Mouse (Mus musculus) heart, embryonic 11.5 days (tissue): ENCODE data around the gene Stard5. TPM values are rescaled to one million over a fixed set of nuclear protein-coding genes. Genes with fewer than 3 reads are reported as not detected.

ENCODE experiments used
- ATAC-seq: fragments of 200-750 bp; cut with Nextera tagmentation; replicated peaks from 2 replicates; pipeline ENCODE4 v1.8.0; 2017; ENCODE audit warnings: moderate library complexity; ENCODE audit not compliant: insufficient number of reproducible peaks, low FRiP score, low TSS enrichment
- H3K27ac ChIP-seq: fragments of 300-500 bp; sonication (generic); 2 replicates; pipeline ENCODE4 v1.5.1; 2014; ENCODE audit warnings: mild to moderate bottlenecking, low read depth, low read length
- H3K27me3 ChIP-seq: fragments of 300-500 bp; sonication (generic); 2 replicates; pipeline ENCODE4 v1.6.1; 2014; ENCODE audit warnings: mild to moderate bottlenecking, low read length, mixed read lengths; ENCODE audit not compliant: control insufficient read depth, insufficient read depth
- H3K36me3 ChIP-seq: fragments of 300-500 bp; sonication (generic); 2 replicates; pipeline ENCODE4 v1.6.1; 2014; ENCODE audit warnings: mild to moderate bottlenecking, low read length, moderate library complexity, mixed read lengths; ENCODE audit not compliant: control insufficient read depth, insufficient read depth
- H3K4me1 ChIP-seq: fragments of 300-500 bp; sonication (generic); 2 replicates; pipeline ENCODE4 v1.6.1; 2014; ENCODE audit warnings: low read length; ENCODE audit not compliant: control insufficient read depth, insufficient read depth
- H3K4me2 ChIP-seq: fragments of 300-500 bp; sonication (generic); 2 replicates; pipeline ENCODE4 v1.6.1; 2014; ENCODE audit warnings: mild to moderate bottlenecking, moderate library complexity
- H3K4me3 ChIP-seq: fragments of 300-500 bp; sonication (generic); 2 replicates; pipeline ENCODE4 v1.5.1; 2014; ENCODE audit warnings: low read depth, low read length
- H3K9ac ChIP-seq: fragments of 300-500 bp; sonication (generic); 2 replicates; pipeline ENCODE4 v1.6.1; 2014; ENCODE audit warnings: mild to moderate bottlenecking, low read depth, low read length, moderate library complexity
- H3K9me3 ChIP-seq: fragments of 300-500 bp; sonication (generic); replicated peaks from 2 replicates; pipeline ENCODE4 v1.6.1; 2016; ENCODE audit warnings: low read length; ENCODE audit not compliant: control insufficient read depth
- WGBS: fragments of 180-500 bp; shearing (Covaris S2); extraction: QIAGEN DNeasy Blood & Tissue Kit; methylation state at CpG from one replicate; pipeline ENCODE4 v1.1.7; 2014; ENCODE audit not compliant: insufficient replicate concordance; 5-methylcytosine and 5-hydroxymethylcytosine counted together
- polyA plus RNA-seq: library from polyadenylated mRNA; unstranded; fragments of >200 nt; fragmentation: Nextera tagmentation; extraction: Ambion mirVana; gene quantifications from 2 replicates; pipeline ENCODE4 v1.2.1, GENCODE M21; 2014

The Stard5 gene
- polyA plus RNA-seq, 1 experiment from 2014 or later, result 30.0 TPM

DNA sequence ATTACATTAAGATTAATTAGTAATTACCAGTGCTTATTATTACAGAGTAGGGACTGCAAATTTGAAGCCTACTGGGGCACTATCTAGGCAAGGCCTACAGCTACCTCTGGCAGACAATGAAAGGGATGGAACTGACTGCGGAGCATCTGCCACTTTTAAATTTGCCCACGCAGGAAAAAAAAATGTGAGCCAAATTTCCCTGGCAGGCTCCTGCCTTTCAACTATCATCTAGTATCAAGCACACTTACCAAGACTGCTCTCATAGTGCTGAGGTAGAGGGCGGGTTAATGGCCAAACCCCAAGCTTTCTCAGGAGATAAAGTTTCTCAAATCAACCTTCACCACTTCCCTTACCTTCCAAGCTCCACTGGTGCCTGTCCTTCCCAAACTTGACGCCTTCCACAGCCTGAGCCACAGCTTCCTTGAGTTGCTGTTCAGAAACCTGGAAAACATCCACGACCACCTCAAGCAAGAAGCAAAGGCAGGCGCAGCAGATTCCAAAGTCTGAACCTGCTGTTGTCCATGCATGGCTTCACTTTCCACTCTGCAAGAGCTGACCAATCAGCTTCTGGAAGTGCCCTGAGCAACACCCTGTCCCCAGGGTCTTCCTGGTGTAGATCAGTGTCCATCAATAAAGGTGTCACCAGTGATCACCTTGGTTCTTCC lies 31.1 kb downstream of the Stard5 start:
- H3K36me3 ChIP-seq, result no peaks in the 10 kb centered on the region
- H3K9ac ChIP-seq, result no peak overlapping the region
- WGBS, result 76% methylated on average over 6 of the region's 6 CpGs
- no peak for ATAC-seq
- no peak overlapping the region for H3K27ac ChIP-seq
- H3K9me3 ChIP-seq, result no peaks in the 10 kb centered on the region
- no peaks in the 10 kb centered on the region for H3K4me1 ChIP-seq
- H3K4me2 ChIP-seq, result no peak overlapping the region
- no peaks in the 10 kb centered on the region for H3K27me3 ChIP-seq
- H3K4me3 ChIP-seq, result no peak overlapping the region

DNA sequence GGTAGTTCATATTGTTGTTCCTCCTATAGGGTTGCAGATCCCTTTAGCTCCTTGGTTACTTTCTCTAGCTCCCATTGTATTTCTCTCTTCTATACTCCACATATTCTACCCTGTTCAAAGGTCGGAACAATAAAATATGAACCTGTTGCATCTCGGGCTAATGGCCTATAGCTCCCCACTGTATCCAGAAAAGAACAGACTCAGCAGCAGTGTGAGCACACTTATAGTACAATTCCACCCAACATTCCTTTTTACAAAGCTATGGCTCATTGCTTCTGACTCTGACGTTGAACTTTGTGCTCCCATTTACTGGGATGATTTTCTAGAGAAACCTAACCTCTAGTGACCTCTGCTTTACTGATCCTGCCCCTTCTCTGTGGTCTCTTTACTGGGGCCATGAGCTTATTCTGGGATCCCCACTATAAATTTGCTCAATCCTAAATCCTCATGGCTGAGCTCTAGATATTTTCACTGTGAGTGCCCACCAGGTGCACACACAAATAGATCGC lies 34.4 kb downstream of the Stard5 start:
- no peak overlapping the region for H3K4me2 ChIP-seq
- no peaks in the 10 kb centered on the region for H3K27me3 ChIP-seq
- H3K4me1 ChIP-seq, result no peaks in the 10 kb centered on the region
- no peaks in the 10 kb centered on the region for H3K9me3 ChIP-seq
- H3K36me3 ChIP-seq, result no peaks in the 10 kb centered on the region
- H3K9ac ChIP-seq, result no peak overlapping the region
- ATAC-seq, result no peak
- H3K4me3 ChIP-seq, result no peak overlapping the region
- 82% methylated on average over 4 of the region's 4 CpGs for WGBS
- H3K27ac ChIP-seq, result no peak overlapping the region

DNA sequence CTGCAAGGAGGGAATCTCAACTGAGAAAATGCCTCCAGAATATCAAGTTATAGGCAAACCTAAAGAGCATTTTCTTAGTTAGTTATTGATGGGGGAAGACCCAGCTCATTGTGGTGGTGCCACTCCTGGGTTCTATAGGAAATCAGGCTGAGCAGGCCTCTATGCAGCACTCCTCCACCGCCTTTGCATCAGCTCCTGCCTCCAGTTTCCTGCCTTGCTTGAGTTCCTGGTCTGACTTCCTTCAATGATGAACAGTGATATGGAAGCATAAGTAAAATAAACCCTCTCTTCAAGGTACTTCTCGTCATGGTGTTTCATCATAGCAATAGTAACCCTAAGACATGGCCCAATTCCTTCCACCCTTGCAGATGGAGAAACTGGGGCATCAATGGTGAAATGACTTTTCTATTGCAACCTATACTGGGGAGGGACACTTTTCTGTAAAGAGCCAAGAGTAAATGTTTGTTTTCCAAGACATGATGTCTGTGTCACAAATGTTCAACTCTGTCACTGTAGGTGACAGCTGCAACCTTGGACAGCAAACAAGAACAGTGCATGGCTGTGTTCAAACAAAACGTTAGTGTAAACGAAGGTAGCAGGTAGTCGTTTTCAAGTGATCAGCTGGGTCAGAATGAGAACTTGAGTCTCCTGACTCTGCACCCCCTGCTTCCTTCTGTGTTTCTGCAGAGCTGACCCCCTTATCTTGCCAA lies 36.3 kb downstream of the Stard5 start:
- WGBS, result 69% methylated on average over 5 of the region's 5 CpGs
- H3K4me1 ChIP-seq, result no peaks in the 10 kb centered on the region

DNA sequence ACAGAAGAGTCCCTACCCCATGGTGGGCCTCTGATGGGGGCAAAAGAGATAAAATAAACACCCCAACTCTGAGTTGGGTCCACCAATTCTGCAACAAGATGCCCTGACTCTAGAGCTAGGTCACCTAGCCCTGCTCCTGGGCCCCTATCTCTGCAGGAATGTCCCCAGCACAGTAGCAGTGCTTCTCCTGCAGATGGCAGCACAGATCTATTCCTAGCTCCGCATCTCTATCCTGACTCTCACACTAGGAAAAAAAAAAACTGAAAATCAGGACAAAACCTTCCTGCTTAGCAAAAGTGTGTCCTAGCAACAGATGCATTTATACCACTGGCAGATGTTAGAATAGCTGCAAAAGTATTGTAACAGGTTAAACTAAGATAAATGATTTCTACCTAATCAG lies 37.0 kb downstream of the Stard5 start:
- no peak for ATAC-seq
- H3K4me3 ChIP-seq, result no peak overlapping the region
- H3K9ac ChIP-seq, result no peak overlapping the region
- WGBS, result 19% methylated on average over 1 of the region's 1 CpGs
- H3K4me2 ChIP-seq, result no peak overlapping the region
- no peak overlapping the region for H3K27ac ChIP-seq
- no peaks in the 10 kb centered on the region for H3K36me3 ChIP-seq
- no peaks in the 10 kb centered on the region for H3K4me1 ChIP-seq
- H3K9me3 ChIP-seq, result no peaks in the 10 kb centered on the region
- no peaks in the 10 kb centered on the region for H3K27me3 ChIP-seq

More for the DNA sequence above, 36.3 kb downstream of the Stard5 start:
- Histone ChIP-seq H3K9me3 (no peaks in the 10 kb centered on the region), H3K36me3 (no peaks in the 10 kb centered on the region), H3K4me3 (no peak overlapping the region), H3K4me2 (no peak overlapping the region), H3K9ac (no peak overlapping the region), H3K27me3 (no peaks in the 10 kb centered on the region), H3K27ac (no peak overlapping the region)
- no peak for ATAC-seq

- whole genome bisulfite sequencing, result 85% methylated on average over 6 of the region's 6 CpGs
- Histone ChIP-seq H3K4me3 (no peak overlapping the region), H3K4me1 (no peaks in the 10 kb centered on the region), H3K9me3 (no peaks in the 10 kb centered on the region), H3K27me3 (no peaks in the 10 kb centered on the region), H3K36me3 (no peaks in the 10 kb centered on the region), H3K9ac (no peak overlapping the region), H3K4me2 (no peak overlapping the region), H3K27ac (no peak overlapping the region)
- ATAC-seq, result no peak
These were observed 39.8 kb downstream of the Stard5 start for GRCm38 (mm10) chr7:83671573-83671972.

DNA sequence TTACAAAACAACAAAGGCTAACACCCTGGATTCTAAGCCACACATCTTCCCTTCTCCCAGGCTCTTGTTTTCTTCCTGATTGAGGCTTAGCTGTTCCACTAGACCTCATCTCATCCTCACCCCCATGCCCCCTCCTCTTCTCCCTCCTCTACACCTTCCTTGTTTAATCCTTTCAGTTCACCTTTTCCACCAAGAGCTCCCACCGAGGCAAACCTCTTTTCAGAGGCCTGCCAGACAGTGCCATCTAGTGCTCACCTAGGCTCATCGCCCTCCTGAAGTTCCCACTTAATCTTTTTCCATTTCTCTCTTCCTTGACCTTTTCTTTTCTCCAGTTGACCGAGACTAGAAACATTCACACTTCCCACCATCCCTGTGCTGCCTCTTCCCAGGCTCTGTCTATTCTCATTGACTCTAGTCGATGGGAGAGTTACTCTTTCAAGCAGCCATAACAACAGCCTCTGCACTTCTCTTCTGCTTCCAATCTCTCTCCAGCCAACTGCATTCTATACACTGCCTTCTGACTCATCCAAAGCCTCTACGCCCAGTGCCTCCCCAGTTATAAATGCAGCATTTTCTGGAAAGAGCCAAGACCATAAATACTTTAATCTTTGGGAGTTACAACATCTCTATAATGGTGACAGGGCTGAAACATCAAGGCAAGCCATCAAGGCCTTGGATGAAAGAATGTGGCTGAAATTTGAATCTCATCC lies 43.9 kb downstream of the Stard5 start:
- H3K36me3 ChIP-seq, result no peaks in the 10 kb centered on the region
- WGBS, result 23% methylated on average over 5 of the region's 5 CpGs
- no peak overlapping the region for H3K4me2 ChIP-seq
- no peak overlapping the region for H3K4me3 ChIP-seq
- no peaks in the 10 kb centered on the region for H3K9me3 ChIP-seq
- H3K9ac ChIP-seq, result no peak overlapping the region
- H3K27me3 ChIP-seq, result no peaks in the 10 kb centered on the region
- no peak for ATAC-seq
- no peaks in the 10 kb centered on the region for H3K4me1 ChIP-seq
- no peak overlapping the region for H3K27ac ChIP-seq

GRCm38 (mm10) chr7:83677296-83677695 lies 45.5 kb downstream of the Stard5 start:
- Histone ChIP-seq H3K36me3 (no peaks in the 10 kb centered on the region), H3K27ac (no peak overlapping the region), H3K9me3 (no peaks in the 10 kb centered on the region), H3K4me3 (no peak overlapping the region), H3K4me1 (no peaks in the 10 kb centered on the region), H3K4me2 (no peak overlapping the region), H3K27me3 (no peaks in the 10 kb centered on the region), H3K9ac (no peak overlapping the region)
- ATAC-seq, result no peak
- 77% methylated on average over 3 of the region's 3 CpGs for WGBS

DNA sequence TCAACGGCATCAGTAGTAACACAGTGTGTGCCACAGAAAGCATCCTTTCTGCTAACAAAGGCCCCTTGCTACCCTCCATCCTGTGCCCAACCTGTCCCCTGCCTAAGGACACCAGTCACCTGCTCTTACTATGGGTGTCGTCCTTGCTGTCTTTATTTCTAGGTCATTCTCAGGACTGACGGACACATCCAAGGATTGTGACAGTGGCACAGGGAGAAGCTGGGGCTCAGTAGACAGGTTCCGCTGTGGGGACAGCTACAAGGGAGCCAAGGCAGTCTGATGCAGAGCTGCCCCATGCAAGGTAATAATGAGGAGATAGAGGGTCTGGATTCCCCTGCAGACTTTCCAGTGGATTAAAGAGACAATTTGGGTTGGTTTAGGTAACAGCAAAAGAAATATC lies 46.7 kb downstream of the Stard5 start:
- Histone ChIP-seq H3K4me3 (no peak overlapping the region), H3K4me1 (no peaks in the 10 kb centered on the region), H3K4me2 (no peak overlapping the region), H3K9ac (no peak overlapping the region), H3K9me3 (no peaks in the 10 kb centered on the region), H3K27ac (no peak overlapping the region), H3K27me3 (no peaks in the 10 kb centered on the region), H3K36me3 (no peaks in the 10 kb centered on the region)
- WGBS, result 75% methylated on average over 4 of the region's 4 CpGs
- ATAC-seq, result no peak
